25 mouse cellular contexts compared by ENCODE assay signal in genomic region chr6:31262651-31263050, GRCm38 (mm10).
DNase-seq lines count a peak whose midpoint lies in the region; ATAC-seq and TF ChIP-seq lines count a peak whose summit lies in the region.
"Had no signal": no experiment of that assay in that cellular context is flagged by ENCODE, and none has a peak within 500 bp of the region (broad histone marks: within the 10 kb centered on the region; RNA-seq: fewer than 3 reads in every experiment).

No protein-coding gene starts in this region.

- no peaks in the 10 kb centered on the region for H3K27me3 ChIP-seq in liver, adult 2 months (ENCODE audit: control insufficient read depth, insufficient read depth, low read length)
- no peaks in the 10 kb centered on the region for H3K27me3 ChIP-seq in liver, embryonic 11.5 days (replicated peaks; ENCODE audit: control insufficient read depth, insufficient read depth, low read length)
- H3K27me3 ChIP-seq in forebrain, embryonic 11.5 days (ENCODE audit: control insufficient read depth, insufficient read depth, low read length): no peaks in the 10 kb centered on the region
- H3K27me3 ChIP-seq: CH12.LX; embryonic facial prominence, embryonic 12.5 days; embryonic facial prominence, embryonic 15.5 days; forebrain, embryonic 12.5 days; forebrain, embryonic 15.5 days; hindbrain, embryonic 13.5 days; Patski had no signal

- no peak overlapping the region for H3K4me2 ChIP-seq in liver, embryonic 11.5 days
- H3K4me2 ChIP-seq in forebrain, embryonic 11.5 days (ENCODE audit: low read depth, low read length, severe bottlenecking): no peak overlapping the region
- H3K4me2 ChIP-seq: embryonic facial prominence, embryonic 12.5 days; embryonic facial prominence, embryonic 15.5 days; forebrain, embryonic 12.5 days; forebrain, embryonic 15.5 days; heart, embryonic 11.5 days; hindbrain, embryonic 13.5 days had no signal

- WGBS in liver, adult 2 months: 83% methylated on average over 8 of the region's 8 CpGs
- 81% methylated on average over 8 of the region's 8 CpGs for WGBS in liver, embryonic 11.5 days
- 87% methylated on average over 8 of the region's 8 CpGs for WGBS in forebrain, embryonic 11.5 days

- H3K9me3 ChIP-seq in liver, embryonic 11.5 days (ENCODE audit: control insufficient read depth, low read length): no peaks in the 10 kb centered on the region
- no peaks in the 10 kb centered on the region for H3K9me3 ChIP-seq in forebrain, embryonic 11.5 days (ENCODE audit: control insufficient read depth, low read length)
- H3K9me3 ChIP-seq: embryonic facial prominence, embryonic 12.5 days; embryonic facial prominence, embryonic 15.5 days; forebrain, embryonic 12.5 days; forebrain, embryonic 15.5 days; G1E; hindbrain, embryonic 10.5 days; hindbrain, embryonic 13.5 days had no signal

- no peak overlapping the region for H3K4me3 ChIP-seq in liver, adult 2 months (ENCODE audit: insufficient read depth, low read depth, low read length)
- H3K4me3 ChIP-seq in liver, embryonic 11.5 days (ENCODE audit: low read depth, low read length): no peak overlapping the region
- H3K4me3 ChIP-seq in forebrain, embryonic 11.5 days (ENCODE audit: low read depth, low read length): no peak overlapping the region
- H3K4me3 ChIP-seq: embryonic facial prominence, embryonic 12.5 days; embryonic facial prominence, embryonic 15.5 days; forebrain, embryonic 12.5 days; forebrain, embryonic 15.5 days; hindbrain, embryonic 10.5 days; hindbrain, embryonic 13.5 days had no signal

- peaks cover 32% of the 10 kb centered on the region for H3K4me1 ChIP-seq in liver, adult 2 months (ENCODE audit: control insufficient read depth, insufficient read depth, low read length)
- no peaks in the 10 kb centered on the region for H3K4me1 ChIP-seq in liver, embryonic 11.5 days (replicated peaks; ENCODE audit: control insufficient read depth, insufficient read depth, low read length)
- H3K4me1 ChIP-seq in forebrain, embryonic 11.5 days (replicated peaks; ENCODE audit: control insufficient read depth, insufficient read depth, low read length): no peaks in the 10 kb centered on the region
- H3K4me1 ChIP-seq: embryonic facial prominence, embryonic 12.5 days; embryonic facial prominence, embryonic 15.5 days; forebrain, embryonic 12.5 days; forebrain, embryonic 15.5 days; hindbrain, embryonic 10.5 days; hindbrain, embryonic 13.5 days had no signal

- ATAC-seq in liver, embryonic 11.5 days (replicated peaks; ENCODE audit: low FRiP score): no peak
- no peak for ATAC-seq in forebrain, embryonic 11.5 days (replicated peaks; ENCODE audit: low FRiP score)
- ATAC-seq: forebrain, embryonic 15.5 days; hindbrain, embryonic 16.5 days; Patski had no signal

- TF ChIP-seq CTCF in liver, adult 2 months (IDR thresholded peaks at IDR 0.05; ENCODE audit: low read depth, low read length): no peak

- TF ChIP-seq POLR2A in liver, adult 2 months (IDR thresholded peaks at IDR 0.05; ENCODE audit: extremely low read depth, insufficient read depth, low read length): no peak

- H3K36me3 ChIP-seq in liver, adult 2 months (ENCODE audit: control insufficient read depth, insufficient read depth, low read length): no peaks in the 10 kb centered on the region
- H3K36me3 ChIP-seq in liver, embryonic 11.5 days (ENCODE audit: control insufficient read depth, insufficient read depth, low read length): no peaks in the 10 kb centered on the region
- H3K36me3 ChIP-seq in forebrain, embryonic 11.5 days (ENCODE audit: control insufficient read depth, insufficient read depth, low read length): no peaks in the 10 kb centered on the region
- H3K36me3 ChIP-seq: embryonic facial prominence, embryonic 12.5 days; embryonic facial prominence, embryonic 15.5 days; forebrain, embryonic 12.5 days; forebrain, embryonic 15.5 days; G1E; hindbrain, embryonic 10.5 days; hindbrain, embryonic 13.5 days had no signal

- H3K79me2 ChIP-seq in liver, adult 2 months (ENCODE audit: control insufficient read depth, insufficient read depth, low read length): peaks cover 7% of the 10 kb centered on the region; the same call in 1 of the 2 replicates

- no peak overlapping the region for H3K9ac ChIP-seq in liver, adult 2 months (ENCODE audit: low read depth, low read length)
- H3K9ac ChIP-seq in liver, embryonic 11.5 days (ENCODE audit: low read depth, low read length): no peak overlapping the region
- H3K9ac ChIP-seq in forebrain, embryonic 11.5 days (ENCODE audit: low read length): no peak overlapping the region
- H3K9ac ChIP-seq: embryonic facial prominence, embryonic 12.5 days; embryonic facial prominence, embryonic 15.5 days; forebrain, embryonic 12.5 days; forebrain, embryonic 15.5 days; hindbrain, embryonic 13.5 days had no signal

- H3K27ac ChIP-seq in liver, adult 2 months (replicated peaks; ENCODE audit: insufficient read depth, low read depth, low read length): peak overlapping the region; percentile 45
- H3K27ac ChIP-seq in liver, embryonic 11.5 days (ENCODE audit: low read depth, low read length): no peak overlapping the region
- H3K27ac ChIP-seq in forebrain, embryonic 11.5 days (ENCODE audit: low read depth, low read length): no peak overlapping the region
- H3K27ac ChIP-seq: embryonic facial prominence, embryonic 12.5 days; embryonic facial prominence, embryonic 15.5 days; forebrain, embryonic 12.5 days; forebrain, embryonic 15.5 days; hindbrain, embryonic 10.5 days; hindbrain, embryonic 13.5 days had no signal

- DNase-seq in heart, adult 11 months: peak; percentile 91
- no peak for DNase-seq in heart, adult 18-20 months
- peak; percentile 37 for DNase-seq in kidney, adult 18-20 months
- DNase-seq in kidney, postnatal 10 days: no peak
- DNase-seq in liver, adult 2 months (ENCODE audit: extremely low read depth, low read depth, low spot score): no peak
- DNase-seq in liver, embryonic 11.5 days (ENCODE audit: low spot score): no peak
- DNase-seq in forebrain, embryonic 11.5 days (ENCODE audit: low spot score): no peak
- DNase-seq: adrenal gland, postnatal 10 days; B cell, adult 2 months; cerebellum, adult 11 months; cerebellum, adult 2 months; cerebellum, adult 9-11 months; cerebellum, postnatal 25 days; gastrocnemius, postnatal 10 days had no signal

Comparison
In these comparisons a context has a peak if more than half of its experiments do, and no peak if none do; other contexts are left out.
1. DNase-seq: peak in heart, adult 11 months (single experiment) and kidney, adult 18-20 months (single experiment); none in heart, adult 18-20 months (0 of 2), kidney, postnatal 10 days (single experiment), liver, adult 2 months (single experiment), liver, embryonic 11.5 days (single experiment) and forebrain, embryonic 11.5 days (single experiment).